Mouse (Mus musculus): ENCODE measurements around the gene Olfr548-ps1.

The Olfr548-ps1 gene

GRCm38 (mm10) chr7:102573174-102573830 lies 32.6 kb downstream of the Olfr548-ps1 start:
- DNase-seq (ENCODE audit: low spot score in 2 of 2) = no peak

GRCm38 (mm10) chr7:102575998-102576397 lies 35.3 kb downstream of the Olfr548-ps1 start:
- DNase-seq (ENCODE audit: low spot score in 2 of 2) = no peak

GRCm38 (mm10) chr7:102591786-102592185 lies 51.1 kb downstream of the Olfr548-ps1 start, which contains the start of gene Olfr551:
Olfr551 (minus strand) TSS chr7:102591886.
- DNase-seq (ENCODE audit: low spot score in 2 of 2) = no peak

Data from cerebellum, postnatal 4 days (tissue).